Mouse (Mus musculus) urinary bladder, postnatal 14 days (tissue): ENCODE measurements around the gene Cyp3a25.
"Not testable (repeated sequence)": the region's sequence is repeated elsewhere in the genome, so short reads cannot be mapped to it uniquely, and the experiment has no call there.

Experiments used
- DNase-seq: peaks from one replicate; pipeline ENCODE4 v3.0.0; 2021; ENCODE audit warnings: low spot score

Cyp3a25 gene

GRCm38 (mm10) chr5:146009509-146009908 is at the start of gene Cyp3a25:
Gene Cyp3a25, minus strand, starts transcription at chr5:146009618.
- DNase-seq = not testable (repeated sequence)

GRCm38 (mm10) chr5:146021136-146021535 is 11.7 kb upstream of the Cyp3a25 start:
- no peak for DNase-seq

- DNase-seq = no peak
Measured at GRCm38 (mm10) chr5:146018275-146018674, 8.9 kb upstream of the Cyp3a25 start.

GRCm38 (mm10) chr5:146011251-146011650 is 1.8 kb upstream of the Cyp3a25 start:
- no peak for DNase-seq

- DNase-seq = no peak
Measured at GRCm38 (mm10) chr5:145967080-145967479, 42.3 kb downstream of the Cyp3a25 start.
